Mouse (Mus musculus): Measurements from ENCODE around the gene Srbd1.

DNA sequence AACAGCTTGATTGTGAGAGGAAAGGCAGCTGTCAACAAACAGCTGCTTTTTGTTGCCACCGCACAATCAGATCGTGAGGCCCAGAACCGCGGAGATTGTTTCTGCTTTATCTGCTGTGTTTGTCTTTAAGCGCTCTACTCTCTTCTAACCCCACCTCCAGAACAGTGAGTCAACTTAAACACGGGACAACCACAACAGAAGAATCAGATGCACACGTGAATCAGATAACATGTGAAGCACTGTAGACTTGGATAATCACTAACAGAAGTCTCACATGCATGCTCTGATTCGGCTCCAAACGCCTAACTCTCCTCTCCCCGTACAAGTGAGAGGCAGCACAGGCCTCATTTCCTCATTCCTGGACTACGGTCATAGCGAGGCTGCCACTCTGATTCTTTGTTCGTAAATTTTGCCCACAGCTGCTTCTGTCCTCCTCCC lies 106.7 kb downstream of the Srbd1 start:
- TF ChIP-seq CTCF (IDR thresholded peaks at IDR 0.05; ENCODE audit: extremely low read depth, insufficient read length, insufficient replicate concordance, low read depth, low read length) (no peak), POLR2A (IDR thresholded peaks at IDR 0.05; ENCODE audit: low read depth, low read length) (no peak)

Measured in small intestine, adult 2 months (tissue).